In genomic region chr3:43182785-43183184, GRCm38 (mm10) we compare ENCODE assay signal across 25 mouse cellular contexts.
"Had no signal": no experiment of that assay in that cellular context is flagged by ENCODE, and none has a peak within 500 bp of the region (broad histone marks: within the 10 kb centered on the region; RNA-seq: fewer than 3 reads in every experiment).

No protein-coding gene starts in this region.

- DNase-seq: gastrocnemius, postnatal 14 days; gastrocnemius, postnatal 36 days; heart, adult 11 months; heart, adult 2 months; heart, postnatal 14 days; heart, postnatal 36 days; kidney, adult 11 months; kidney, adult 2 months; kidney, adult 9 months; kidney, postnatal 14 days; kidney, postnatal 4 days; layer of hippocampus, adult 9-11 months; left cerebral cortex, postnatal 4 days had no signal

- H3K4me2 ChIP-seq: heart, embryonic 11.5 days; heart, embryonic 13.5 days; heart, embryonic 15.5 days; hindbrain, embryonic 14.5 days; kidney, embryonic 15.5 days; limb, embryonic 13.5 days; limb, embryonic 15.5 days; liver, embryonic 12.5 days had no signal

- ATAC-seq: hindbrain, embryonic 16.5 days; intestine, embryonic 16.5 days; liver, embryonic 12.5 days had no signal

- H3K4me1 ChIP-seq: heart, embryonic 13.5 days; heart, embryonic 15.5 days; kidney, embryonic 15.5 days; limb, embryonic 13.5 days; limb, embryonic 15.5 days; liver, embryonic 12.5 days had no signal

- H3K27me3 ChIP-seq: heart, embryonic 13.5 days; heart, embryonic 15.5 days; kidney, embryonic 15.5 days; limb, embryonic 13.5 days; limb, embryonic 15.5 days; liver, embryonic 12.5 days had no signal

- H3K4me3 ChIP-seq: heart, adult 2 months; heart, embryonic 13.5 days; heart, embryonic 15.5 days; kidney, embryonic 15.5 days; limb, embryonic 13.5 days; limb, embryonic 15.5 days; liver, embryonic 12.5 days had no signal

- H3K27ac ChIP-seq: heart, adult 2 months; heart, embryonic 13.5 days; heart, embryonic 15.5 days; hindbrain, embryonic 14.5 days; kidney, embryonic 15.5 days; kidney, postnatal 0 days; limb, embryonic 13.5 days; limb, embryonic 15.5 days; liver, embryonic 12.5 days; liver, embryonic 14.5 days had no signal

- H3K36me3 ChIP-seq: heart, embryonic 13.5 days; heart, embryonic 15.5 days; kidney, embryonic 15.5 days; limb, embryonic 13.5 days; limb, embryonic 15.5 days; liver, embryonic 12.5 days had no signal

- H3K9ac ChIP-seq: heart, embryonic 13.5 days; heart, embryonic 15.5 days; hindbrain, embryonic 14.5 days; kidney, embryonic 15.5 days; limb, embryonic 13.5 days; limb, embryonic 15.5 days; liver, embryonic 12.5 days; liver, embryonic 14.5 days had no signal

- H3K9me3 ChIP-seq: heart, embryonic 15.5 days; kidney, embryonic 15.5 days; limb, embryonic 15.5 days; liver, embryonic 12.5 days had no signal
